Mouse (Mus musculus): Measurements from ENCODE around the gene Dnase1l3.

Dnase1l3 gene

GRCm38 (mm10) chr14:8011938-8012337 lies 17.6 kb upstream of the Dnase1l3 start:
- no peak for DNase-seq (ENCODE audit: low spot score in 2 of 2)

- no peak for DNase-seq (ENCODE audit: low spot score in 2 of 2)
These were observed 16.9 kb upstream of the Dnase1l3 start for GRCm38 (mm10) chr14:8011297-8011696.

- peak; percentile 67 to 73 for DNase-seq (ENCODE audit: low spot score in 2 of 2)
These were observed 13.6 kb upstream of the Dnase1l3 start for GRCm38 (mm10) chr14:8007923-8008322.

- no peak for DNase-seq (ENCODE audit: low spot score in 2 of 2)
These were observed 13.1 kb upstream of the Dnase1l3 start for GRCm38 (mm10) chr14:8007486-8007885.

GRCm38 (mm10) chr14:8007084-8007483 lies 12.7 kb upstream of the Dnase1l3 start:
- DNase-seq (ENCODE audit: low spot score in 2 of 2), result no peak

GRCm38 (mm10) chr14:8006061-8006460 lies 11.7 kb upstream of the Dnase1l3 start:
- DNase-seq (ENCODE audit: low spot score in 2 of 2), result peak in 1 of 2 experiments; percentile 7

- DNase-seq (ENCODE audit: low spot score in 2 of 2), result peak in 1 of 2 experiments; percentile 22
These were observed 9.6 kb upstream of the Dnase1l3 start for GRCm38 (mm10) chr14:8003727-8004670.

GRCm38 (mm10) chr14:8003093-8003670 lies 8.8 kb upstream of the Dnase1l3 start:
- DNase-seq (ENCODE audit: low spot score in 2 of 2), result peak; percentile 79 to 82

GRCm38 (mm10) chr14:8002432-8003092 lies 8.2 kb upstream of the Dnase1l3 start, which contains the start of gene Abhd6:
TSS of gene Abhd6 (plus strand) at chr14:8002902.
- DNase-seq (ENCODE audit: low spot score in 2 of 2), result peak; percentile 91 to 93

GRCm38 (mm10) chr14:8000831-8001685 lies 6.7 kb upstream of the Dnase1l3 start:
- DNase-seq (ENCODE audit: low spot score in 2 of 2), result peak; percentile 51 to 68

- no peak for DNase-seq (ENCODE audit: low spot score in 2 of 2)
These were observed 5.9 kb upstream of the Dnase1l3 start for GRCm38 (mm10) chr14:8000247-8000646.

GRCm38 (mm10) chr14:7999435-7999834 lies 5.1 kb upstream of the Dnase1l3 start:
- DNase-seq (ENCODE audit: low spot score in 2 of 2), result no peak

GRCm38 (mm10) chr14:7999030-7999429 lies 4.7 kb upstream of the Dnase1l3 start:
- DNase-seq (ENCODE audit: low spot score in 2 of 2), result no peak

- DNase-seq (ENCODE audit: low spot score in 2 of 2), result peak; percentile 89 to 93
These were observed 2.9 kb upstream of the Dnase1l3 start for GRCm38 (mm10) chr14:7997255-7997696.

- no peak for DNase-seq (ENCODE audit: low spot score in 2 of 2)
These were observed 2.2 kb downstream of the Dnase1l3 start for GRCm38 (mm10) chr14:7992158-7992557.

- DNase-seq (ENCODE audit: low spot score in 2 of 2), result no peak
These were observed 3.1 kb downstream of the Dnase1l3 start for GRCm38 (mm10) chr14:7991108-7991776.

- DNase-seq (ENCODE audit: low spot score in 2 of 2), result no peak
These were observed 4.4 kb downstream of the Dnase1l3 start for GRCm38 (mm10) chr14:7989961-7990360.

GRCm38 (mm10) chr14:7989371-7989770 lies 5.0 kb downstream of the Dnase1l3 start:
- no peak for DNase-seq (ENCODE audit: low spot score in 2 of 2)

GRCm38 (mm10) chr14:7986913-7987312 lies 7.5 kb downstream of the Dnase1l3 start:
- DNase-seq (ENCODE audit: low spot score in 2 of 2), result no peak

- no peak for DNase-seq (ENCODE audit: low spot score in 2 of 2)
These were observed 13.1 kb downstream of the Dnase1l3 start for GRCm38 (mm10) chr14:7981226-7981625.

GRCm38 (mm10) chr14:7978183-7978582 lies 16.2 kb downstream of the Dnase1l3 start:
- no peak for DNase-seq (ENCODE audit: low spot score in 2 of 2)
